Comparison of ENCODE assay signal across 8 mouse cellular contexts in genomic region chr10:70096366-70097188, GRCm38 (mm10). TPM values are rescaled to one million over a fixed set of nuclear protein-coding genes. Genes with fewer than 3 reads are reported as not detected.
A peak's percentile ranks its signal among the peaks of the same experiment; 100 is the strongest.
DNase-seq lines count a peak whose midpoint lies in the region; ATAC-seq and TF ChIP-seq lines count a peak whose summit lies in the region.

Gene Ccdc6, plus strand, starts transcription at chr10:70097121.

- intact Hi-C loops in heart, postnatal 10 days (cut with DNase I), result loop anchor here (2.0 to 10.0 kb wide), 6 partner anchors 36 to 212 kb away; no protein-coding TSS in a partner anchor

- no peak for TF ChIP-seq POLR2A in lung, adult 2 months (IDR thresholded peaks at IDR 0.05; ENCODE audit: borderline replicate concordance, extremely low read depth, low read depth, low read length)

- peaks cover 76% of the 10 kb centered on the region for H3K4me1 ChIP-seq in E14TG2a.4 (replicated peaks; ENCODE audit: low read depth, low read length)
- peaks cover 13% of the 10 kb centered on the region for H3K4me1 ChIP-seq in forebrain, embryonic 14.5 days (ENCODE audit: control insufficient read depth, insufficient read depth, low read length)
- H3K4me1 ChIP-seq in lung, adult 2 months (ENCODE audit: control insufficient read depth, insufficient read depth, low read length), result peaks cover 12% of the 10 kb centered on the region; the same call in 1 of the 2 replicates
- peaks cover 50% of the 10 kb centered on the region for H3K4me1 ChIP-seq in neural tube, embryonic 15.5 days

- no peak for TF ChIP-seq CTCF in E14TG2a.4 (conservative IDR thresholded peaks at IDR 0.05; ENCODE audit: low read length)
- 0 out of 2 replicates have a peak, but pooled peaks have one; percentile 19 for TF ChIP-seq CTCF in lung, adult 2 months (IDR thresholded peaks at IDR 0.05; ENCODE audit: insufficient read depth, low read length)

- peaks cover 14% of the 10 kb centered on the region for H3K36me3 ChIP-seq in E14TG2a.4 (ENCODE audit: insufficient read depth, low read length)
- no peaks in the 10 kb centered on the region for H3K36me3 ChIP-seq in forebrain, embryonic 14.5 days (ENCODE audit: control insufficient read depth, insufficient read depth, low read length)
- H3K36me3 ChIP-seq in neural tube, embryonic 15.5 days, result no peaks in the 10 kb centered on the region

- DNase-seq in forebrain, embryonic 14.5 days (ENCODE audit: low spot score), result peak; percentile 87
- peak; percentile 91 to 92 for DNase-seq in heart, postnatal 10 days
- no peak for DNase-seq in large intestine, adult 2 months (ENCODE audit: low read depth, low spot score)
- DNase-seq in lung, adult 2 months, result peak; percentile 87
- DNase-seq in testis, postnatal 14 days (ENCODE audit: low spot score), result peak; percentile 85

- H3K27me3 ChIP-seq in E14TG2a.4 (ENCODE audit: insufficient read depth, low read length), result no peaks in the 10 kb centered on the region
- H3K27me3 ChIP-seq in forebrain, embryonic 14.5 days (replicated peaks; ENCODE audit: control insufficient read depth, insufficient read depth, low read length), result no peaks in the 10 kb centered on the region
- H3K27me3 ChIP-seq in neural tube, embryonic 15.5 days (replicated peaks), result no peaks in the 10 kb centered on the region

- H3K9ac ChIP-seq in forebrain, embryonic 14.5 days (ENCODE audit: low read length), result peak within 1 kb of the TSS; percentile 82
- peak within 1 kb of the TSS; percentile 96 for H3K9ac ChIP-seq in neural tube, embryonic 15.5 days (replicated peaks)

- no peaks in the 10 kb centered on the region for H3K9me3 ChIP-seq in E14TG2a.4 (ENCODE audit: low read length)
- no peaks in the 10 kb centered on the region for H3K9me3 ChIP-seq in forebrain, embryonic 14.5 days (replicated peaks; ENCODE audit: control insufficient read depth, low read length)
- no peaks in the 10 kb centered on the region for H3K9me3 ChIP-seq in neural tube, embryonic 15.5 days (replicated peaks)

- ATAC-seq in cerebellum, adult (ENCODE audit: insufficient number of reproducible peaks, low FRiP score, low TSS enrichment), result peak; percentile 82
- ATAC-seq in forebrain, embryonic 14.5 days, result peak; percentile 87
- ATAC-seq in neural tube, embryonic 15.5 days (ENCODE audit: low FRiP score), result peak; percentile 88

- 2% methylated on average over 43 of the region's 77 CpGs for WGBS in forebrain, embryonic 14.5 days
- WGBS in large intestine, adult 2 months, result 1% methylated on average over 77 of the region's 77 CpGs
- 5% methylated on average over 75 of the region's 77 CpGs for WGBS in lung, adult 2 months
- under 1% methylated on average over 43 of the region's 77 CpGs for WGBS in neural tube, embryonic 15.5 days

- peak within 1 kb of the TSS; percentile 85 for H3K27ac ChIP-seq in forebrain, embryonic 14.5 days (ENCODE audit: low read depth, low read length)
- peak within 1 kb of the TSS; percentile 90 for H3K27ac ChIP-seq in neural tube, embryonic 15.5 days (replicated peaks)

- H3K4me3 ChIP-seq in E14TG2a.4 (replicated peaks; ENCODE audit: low read length), result peak within 1 kb of the TSS; percentile 94
- H3K4me3 ChIP-seq in forebrain, embryonic 14.5 days (ENCODE audit: low read depth, low read length), result peak within 1 kb of the TSS; percentile 74
- peak within 1 kb of the TSS; percentile 72 for H3K4me3 ChIP-seq in lung, adult 2 months (replicated peaks; ENCODE audit: extremely low read depth, low read depth, low read length)
- H3K4me3 ChIP-seq in neural tube, embryonic 15.5 days (replicated peaks), result peak within 1 kb of the TSS; percentile 99

- peak within 1 kb of the TSS; percentile 86 for H3K4me2 ChIP-seq in forebrain, embryonic 14.5 days (ENCODE audit: low read length)
- H3K4me2 ChIP-seq in neural tube, embryonic 15.5 days, result peak within 1 kb of the TSS; percentile 85

RNA-seq across cellular contexts. Expression of gene Ccdc6, which starts in this region (rescaled TPM):
- 22.8 and 25.8 TPM in 2 replicates for polyA plus RNA-seq in forebrain, embryonic 14.5 days (2014; fragmentation: Nextera tagmentation; extraction: Ambion mirVana)
- 10 to 100 TPM; 33.9 to 36.9 TPM for total RNA-seq in heart, postnatal 10 days (2021)
- 22.8 and 30.2 TPM in 2 replicates for polyA plus RNA-seq in large intestine, adult 2 months (2012; rRNA removed)
- 19.1 and 22.2 TPM in 2 replicates for polyA plus RNA-seq in lung, adult 2 months (2012; rRNA removed)
- 22.3 and 22.7 TPM in 2 replicates for polyA plus RNA-seq in neural tube, embryonic 15.5 days (2015; fragmentation: Nextera tagmentation; extraction: Ambion mirVana)
